Mouse (Mus musculus) lung, postnatal 4 days (tissue): ENCODE data around the gene Ankrd23.
A peak's percentile ranks its signal among the peaks of the same experiment; 100 is the strongest.

Experiments
- DNase-seq, 2 experiments: peaks; one replicate each; pipeline ENCODE4 v3.0.0; 2021

Ankrd23 gene

DNA sequence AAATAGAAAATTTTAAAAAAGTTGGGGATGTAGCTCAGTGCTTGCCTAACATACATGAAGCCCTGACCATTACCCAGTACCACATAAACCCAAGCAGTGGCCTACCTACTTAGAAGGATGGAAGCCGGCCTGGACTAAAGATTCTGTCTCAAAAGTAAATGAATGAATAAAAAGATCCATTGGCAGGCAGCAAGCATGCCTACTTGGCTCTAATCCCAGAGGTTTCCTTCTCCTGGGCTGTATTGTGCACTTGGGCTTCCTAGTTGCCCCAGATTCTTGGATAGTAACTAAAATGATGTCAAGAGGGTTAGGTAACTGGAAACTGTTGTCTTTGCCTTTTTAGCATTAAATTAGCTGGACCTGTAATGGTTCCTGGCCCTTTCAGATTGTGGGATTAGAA lies 23.4 kb downstream of the Ankrd23 start:
- DNase-seq, result no peak

DNA sequence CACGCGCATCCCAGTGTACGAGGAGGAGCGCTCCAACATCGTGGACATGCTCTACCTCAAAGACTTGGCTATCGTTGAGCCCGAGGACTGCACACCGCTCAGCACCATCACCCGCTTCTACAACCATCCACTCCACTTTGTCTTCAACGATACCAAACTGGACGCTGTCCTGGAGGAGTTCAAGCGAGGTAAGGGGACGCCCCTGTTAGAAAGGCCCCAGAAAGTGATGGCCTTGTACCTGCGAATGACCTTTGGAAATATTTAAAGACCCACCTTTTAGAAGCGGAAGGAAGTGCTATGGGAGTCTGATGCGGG lies 23.8 kb downstream of the Ankrd23 start:
- no peak for DNase-seq

DNA sequence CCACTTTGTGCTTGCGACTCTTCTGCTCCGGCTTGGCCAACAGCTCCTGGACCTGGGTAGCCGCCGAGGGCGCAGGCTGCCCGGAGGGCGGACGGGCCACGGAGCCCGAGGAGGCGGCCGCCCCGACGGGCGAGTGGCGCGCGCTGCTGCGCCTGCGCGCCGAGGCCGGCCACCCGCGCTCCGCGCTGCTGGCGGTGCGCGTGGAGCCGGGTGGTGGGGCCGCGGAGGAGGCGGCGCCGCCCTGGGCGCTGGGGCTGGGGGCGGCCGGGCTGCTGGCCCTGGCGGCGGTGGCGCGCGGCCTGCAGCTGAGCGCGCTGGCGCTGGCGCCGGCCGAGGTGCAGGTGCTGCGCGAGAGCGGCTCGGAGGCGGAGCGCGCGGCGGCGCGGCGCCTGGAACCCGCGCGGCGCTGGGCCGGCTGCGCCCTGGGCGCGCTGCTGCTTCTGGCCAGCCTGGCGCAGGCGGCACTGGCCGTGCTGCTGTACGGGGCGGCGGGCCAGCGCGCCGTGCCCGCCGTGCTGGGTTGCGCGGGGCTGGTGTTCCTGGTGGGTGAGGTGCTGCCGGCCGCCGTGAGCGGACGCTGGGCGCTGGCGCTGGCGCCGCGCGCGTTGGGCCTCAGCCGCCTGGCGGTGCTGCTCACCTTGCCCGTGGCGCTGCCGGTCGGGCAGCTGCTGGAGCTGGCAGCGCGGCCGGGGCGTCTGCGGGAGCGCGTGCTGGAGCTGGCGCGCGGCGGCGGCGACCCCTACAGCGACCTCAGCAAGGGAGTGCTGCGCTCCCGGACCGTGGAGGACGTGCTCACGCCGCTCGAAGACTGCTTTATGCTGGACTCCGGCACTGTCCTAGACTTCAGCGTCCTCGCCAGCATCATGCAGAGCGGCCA lies 24.4 kb downstream of the Ankrd23 start:
- peak; percentile 58 to 68 for DNase-seq

DNA sequence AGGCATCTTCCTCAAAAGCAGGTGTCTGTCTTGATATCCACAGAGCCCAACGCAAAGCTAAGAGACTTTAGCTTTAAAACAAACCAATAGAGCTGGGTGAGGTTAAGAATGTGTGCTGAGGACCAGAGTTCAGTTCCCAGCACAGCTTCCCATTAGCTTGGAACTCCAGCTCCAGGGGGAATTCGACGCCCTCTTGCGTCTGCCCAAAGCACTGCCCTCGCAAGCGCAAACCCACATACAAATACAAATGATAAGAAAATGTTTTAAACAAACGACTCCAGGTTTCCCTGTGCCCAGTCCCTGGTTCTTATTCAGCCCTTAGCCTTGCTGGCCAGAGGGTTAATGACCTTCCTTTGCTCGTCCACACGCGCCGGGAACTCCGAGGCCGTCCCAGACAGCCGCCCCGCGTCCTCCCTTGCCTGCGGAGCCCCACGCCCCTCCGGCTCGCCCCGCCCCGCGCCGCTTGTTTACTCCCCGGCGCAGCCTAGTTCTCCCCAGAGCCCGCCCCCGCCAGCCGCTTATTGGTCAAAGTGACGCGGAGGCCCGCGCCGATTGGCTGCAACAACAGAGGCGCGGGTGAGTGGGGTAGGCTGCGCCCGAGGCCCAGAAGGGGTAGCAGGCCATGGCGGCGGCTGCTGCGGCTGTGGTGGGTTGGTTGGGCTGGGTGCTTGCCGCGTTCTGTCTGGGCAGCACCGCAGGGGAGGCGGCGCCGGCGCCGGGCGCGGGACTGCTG lies 25.2 kb downstream of the Ankrd23 start, which contains the start of gene Cnnm3:
Gene Cnnm3 (plus strand): TSS at position 579 of the 733 bp plus-strand sequence.
- peak; percentile 100 for DNase-seq

DNA sequence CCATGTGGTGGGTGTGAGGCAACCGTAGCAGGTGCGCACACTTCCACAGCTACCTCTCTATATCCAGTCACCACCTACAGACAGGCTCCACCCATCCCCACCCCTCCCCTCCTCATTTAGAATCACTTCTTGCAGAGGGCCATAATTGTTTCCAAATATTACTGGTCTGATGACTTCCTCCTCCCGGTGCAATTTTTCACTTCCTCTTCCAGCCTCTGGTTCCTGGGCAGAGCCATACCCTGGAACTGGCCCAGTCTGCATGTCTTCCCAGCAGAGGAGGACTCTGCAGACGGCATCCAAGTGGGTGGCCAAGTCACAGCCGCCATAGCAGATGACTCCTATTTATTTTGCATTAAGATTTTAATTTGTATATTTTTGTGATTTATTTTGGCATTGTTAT lies 28.4 kb downstream of the Ankrd23 start:
- peak; percentile 46 for DNase-seq

DNA sequence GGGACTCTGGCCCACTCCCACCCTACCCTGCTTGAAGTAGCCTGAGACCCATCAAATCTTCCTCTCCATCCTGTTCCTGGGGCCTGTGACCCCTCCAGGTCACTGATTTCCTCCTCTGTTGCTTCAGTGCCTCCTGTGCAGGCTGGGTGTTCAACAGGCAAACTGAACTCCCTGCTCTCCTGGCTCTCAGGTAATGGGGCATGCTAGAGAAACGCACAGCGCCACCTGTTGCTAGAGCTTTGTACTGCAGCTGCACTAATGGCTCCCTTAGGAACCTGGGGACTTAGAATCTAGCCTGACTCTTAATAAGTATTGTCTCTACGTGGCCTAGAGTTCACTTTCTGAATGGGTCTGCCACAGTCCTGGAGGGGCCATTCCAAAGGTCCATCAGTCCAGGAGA lies 35.4 kb downstream of the Ankrd23 start:
- DNase-seq, result peak; percentile 57 to 78

DNA sequence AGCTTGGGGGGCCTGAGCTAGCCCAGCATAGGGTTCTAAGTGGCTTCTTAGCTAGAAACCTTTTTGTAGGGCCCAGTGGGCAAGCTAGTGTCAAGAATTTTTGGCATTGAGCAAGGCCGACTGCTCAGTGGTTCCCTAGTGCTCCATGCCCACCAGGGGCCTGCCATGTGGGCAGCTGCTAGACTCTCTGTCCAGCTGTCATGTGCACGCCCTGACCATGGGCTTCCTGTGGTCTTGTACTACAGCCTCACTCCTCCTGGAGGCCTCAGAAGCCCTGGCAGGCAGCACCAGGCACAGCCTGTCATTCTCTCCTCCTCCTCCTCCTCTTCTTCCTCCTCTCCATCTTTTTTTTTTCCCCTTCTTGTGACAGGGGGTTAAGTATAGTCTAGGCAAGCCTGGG lies 39.4 kb downstream of the Ankrd23 start:
- no peak for DNase-seq

DNA sequence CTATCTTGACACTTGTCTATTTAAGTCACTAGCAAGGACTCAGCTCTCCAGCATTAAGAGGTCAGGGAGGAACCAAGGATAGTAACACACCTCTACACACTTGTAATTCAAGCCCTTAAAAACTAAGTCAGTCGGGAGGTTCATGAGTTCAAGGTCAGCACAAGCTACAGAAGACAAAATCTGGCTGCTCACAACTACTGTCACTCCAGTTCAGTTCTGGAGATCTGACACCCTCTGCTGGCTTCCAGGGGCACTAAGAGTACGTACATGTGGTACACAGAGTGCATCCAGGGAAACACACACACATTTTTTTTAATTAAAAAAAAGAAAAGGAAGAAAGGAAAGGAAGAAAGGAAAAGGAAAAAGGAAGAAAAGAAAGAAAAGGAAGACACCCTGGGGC lies 40.0 kb downstream of the Ankrd23 start:
- peak in 1 of 2 experiments; percentile 27 for DNase-seq

DNA sequence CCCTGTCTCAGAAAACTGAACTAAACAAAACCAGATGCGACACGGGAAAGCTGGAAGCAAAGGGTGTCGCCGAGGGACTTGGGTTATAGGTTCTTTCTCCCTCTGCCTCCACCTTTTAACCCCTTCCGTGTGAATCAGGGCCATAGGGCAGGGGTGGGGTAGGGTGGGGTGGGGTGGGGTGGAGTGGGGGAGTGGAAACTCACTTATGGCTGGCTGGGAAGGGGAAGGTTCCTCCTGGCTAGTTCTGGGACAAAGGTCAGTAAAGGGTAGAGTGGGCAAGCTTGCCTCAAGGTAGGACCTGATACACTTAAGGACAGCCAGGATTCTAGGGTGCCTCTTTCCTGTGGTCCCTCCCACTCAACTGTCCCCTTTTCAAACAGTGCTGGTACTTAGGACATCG lies 43.4 kb downstream of the Ankrd23 start:
- no peak for DNase-seq

DNA sequence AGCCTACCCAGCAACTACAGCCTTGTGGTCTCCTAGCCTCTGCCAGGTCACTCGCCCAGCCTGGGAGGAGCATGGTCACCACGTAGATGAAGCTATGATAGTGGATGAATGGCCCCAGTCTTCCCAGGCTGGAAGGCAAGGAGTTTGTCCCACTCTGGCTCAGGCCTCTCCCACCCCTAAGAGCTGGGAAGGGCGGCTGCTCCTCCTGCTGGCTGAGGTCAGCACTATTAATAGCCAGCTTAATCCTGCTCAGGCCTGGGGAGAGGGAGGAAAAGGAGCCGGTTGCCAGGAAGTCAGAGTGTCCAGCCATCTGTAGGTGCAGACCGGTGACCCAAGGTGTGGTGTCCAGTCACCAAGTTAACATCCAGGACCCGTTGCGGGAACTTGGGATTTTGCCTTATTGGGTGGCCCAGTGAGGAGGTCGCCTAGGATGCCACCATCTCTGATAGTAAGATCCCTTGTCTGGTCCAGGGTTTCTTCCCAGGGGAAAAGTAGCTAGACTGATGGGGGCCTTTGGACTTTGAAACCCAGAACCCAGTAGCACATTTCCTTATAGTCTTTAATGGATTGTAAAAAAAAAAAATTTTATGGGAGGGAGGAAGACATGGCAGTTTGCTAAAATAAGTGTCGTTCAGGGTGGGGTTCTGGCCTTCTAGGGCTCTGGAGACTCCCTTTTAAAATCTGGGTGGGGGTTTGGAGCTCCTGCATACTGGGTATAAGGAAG lies 44.1 kb downstream of the Ankrd23 start:
- peak; percentile 69 to 74 for DNase-seq

DNA sequence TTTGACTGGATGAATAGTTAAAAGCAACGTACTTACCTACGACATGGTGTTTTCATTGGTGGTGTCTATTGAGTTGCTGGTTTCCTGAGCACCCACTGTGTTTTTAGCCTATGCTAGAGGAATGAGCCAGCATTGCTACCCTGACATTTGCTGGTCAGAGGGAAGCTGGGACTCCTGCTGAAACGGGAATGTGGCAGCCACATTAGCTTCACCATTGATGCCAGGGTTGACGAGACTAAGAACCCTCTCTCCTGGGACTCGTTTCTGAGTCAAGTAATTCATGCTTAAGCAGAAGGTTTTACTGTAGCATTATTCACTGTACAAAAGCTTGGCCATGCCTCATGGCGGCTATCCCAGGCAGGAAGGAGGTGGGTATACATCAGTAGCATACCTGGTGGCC lies 47.0 kb downstream of the Ankrd23 start:
- no peak for DNase-seq

DNA sequence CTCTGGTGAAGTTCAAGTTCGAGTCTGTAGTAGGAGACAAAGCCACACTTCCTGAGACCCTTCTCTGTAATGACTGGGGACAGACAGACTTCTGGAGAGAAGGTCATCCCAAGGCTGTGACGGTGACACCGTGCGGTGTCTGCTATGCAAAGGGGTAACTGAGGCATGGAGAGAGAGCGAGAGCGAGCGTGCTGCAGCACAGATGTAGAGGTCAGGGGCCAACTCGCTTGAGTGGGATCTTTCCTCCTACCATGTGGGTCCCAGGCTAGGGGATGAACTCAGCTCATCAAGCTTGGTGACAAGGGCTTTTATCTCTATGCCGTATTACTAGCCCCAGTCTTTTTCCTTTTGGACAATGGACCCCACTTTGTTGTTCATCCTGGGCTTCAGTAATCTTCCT lies 49.6 kb downstream of the Ankrd23 start:
- DNase-seq, result no peak

DNA sequence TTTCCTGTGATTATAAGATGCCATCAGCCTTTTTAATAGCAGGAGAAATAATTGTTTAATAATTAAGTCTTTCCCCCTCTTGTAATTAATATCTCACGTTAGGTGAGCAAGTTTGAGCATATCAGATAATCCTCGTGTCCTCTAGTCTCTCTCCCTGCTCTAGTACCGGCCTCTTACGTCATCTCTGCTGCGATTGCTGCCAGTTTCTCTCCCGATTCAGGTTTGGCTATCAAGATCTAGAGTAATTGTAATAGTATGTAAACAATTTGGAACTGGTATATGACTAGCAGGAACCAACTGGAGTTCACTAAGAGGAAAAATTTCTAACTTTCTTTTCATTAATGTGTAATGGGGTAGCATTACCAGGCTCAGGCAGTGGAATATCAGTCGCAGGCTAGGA lies 51.6 kb downstream of the Ankrd23 start:
- no peak for DNase-seq

DNA sequence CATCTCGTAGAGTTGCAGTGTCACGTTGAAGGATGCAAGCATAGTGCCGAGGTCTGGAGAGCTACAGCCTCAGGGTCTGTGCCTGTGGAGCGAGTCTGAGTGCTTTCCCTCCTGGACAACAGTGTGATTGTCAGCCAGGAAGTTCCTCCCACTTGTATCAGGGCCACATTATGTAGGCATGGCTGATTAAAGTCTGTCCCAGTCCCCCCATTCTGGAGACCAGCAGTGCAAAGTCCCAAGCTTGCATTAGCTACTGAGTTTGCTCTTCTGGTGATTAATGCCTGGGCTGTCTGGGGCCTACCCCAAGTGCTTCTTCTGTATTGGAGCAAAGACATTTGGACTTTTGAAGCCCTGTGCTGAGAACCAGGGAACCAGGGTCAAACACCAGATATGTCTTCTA lies 52.9 kb downstream of the Ankrd23 start:
- DNase-seq, result no peak
